Mouse (Mus musculus): ENCODE measurements around the gene Pdzd2. TPM values are rescaled to one million over a fixed set of nuclear protein-coding genes. Genes with fewer than 3 reads are reported as not detected.
"Not testable (repeated sequence)": the region's sequence is repeated elsewhere in the genome, so short reads cannot be mapped to it uniquely, and the experiment has no call there.

The Pdzd2 gene
- polyA plus RNA-seq, 1 experiment from 2014 or later, result 3.3 TPM

- ATAC-seq; H3K27me3 ChIP-seq (replicated peaks; ENCODE audit: control insufficient read depth, insufficient read depth, low read length); H3K9ac ChIP-seq (ENCODE audit: low read length); H3K36me3 ChIP-seq (ENCODE audit: control insufficient read depth, insufficient read depth, low read length); H3K4me2 ChIP-seq (ENCODE audit: low read length); DNase-seq (ENCODE audit: low spot score); H3K9me3 ChIP-seq (replicated peaks; ENCODE audit: control insufficient read depth, low read length); H3K4me3 ChIP-seq (ENCODE audit: low read depth, low read length): not testable (repeated sequence)
- peaks cover 18% of the 10 kb centered on the region for H3K4me1 ChIP-seq (ENCODE audit: control insufficient read depth, insufficient read depth, low read length)
- 88% methylated on average over 11 of the region's 11 CpGs for WGBS
- H3K27ac ChIP-seq (ENCODE audit: low read depth, low read length), result peak overlapping the region; percentile 74
These were observed 373.0 kb downstream of the Pdzd2 start for GRCm38 (mm10) chr15:12366580-12367305.

- ATAC-seq, result peak; percentile 91
- Histone ChIP-seq H3K9me3 (replicated peaks; ENCODE audit: control insufficient read depth, low read length) (no peaks in the 10 kb centered on the region), H3K9ac (ENCODE audit: low read length) (no peak overlapping the region), H3K4me2 (ENCODE audit: low read length) (no peak overlapping the region), H3K36me3 (ENCODE audit: control insufficient read depth, insufficient read depth, low read length) (no peaks in the 10 kb centered on the region), H3K4me3 (ENCODE audit: low read depth, low read length) (no peak overlapping the region), H3K27me3 (replicated peaks; ENCODE audit: control insufficient read depth, insufficient read depth, low read length) (no peaks in the 10 kb centered on the region), H3K27ac (ENCODE audit: low read depth, low read length) (peak overlapping the region; percentile 74), H3K4me1 (ENCODE audit: control insufficient read depth, insufficient read depth, low read length) (peaks cover 18% of the 10 kb centered on the region)
- 9% methylated on average over 3 of the region's 3 CpGs for WGBS
- peak; percentile 94 for DNase-seq (ENCODE audit: low spot score)
These were observed 373.7 kb downstream of the Pdzd2 start for GRCm38 (mm10) chr15:12366072-12366469.

- 78% methylated on average over 15 of the region's 15 CpGs for WGBS
- Histone ChIP-seq H3K9ac (ENCODE audit: low read length) (no peak overlapping the region), H3K4me2 (ENCODE audit: low read length) (no peak overlapping the region), H3K4me1 (ENCODE audit: control insufficient read depth, insufficient read depth, low read length) (peaks cover 18% of the 10 kb centered on the region), H3K36me3 (ENCODE audit: control insufficient read depth, insufficient read depth, low read length) (no peaks in the 10 kb centered on the region), H3K9me3 (replicated peaks; ENCODE audit: control insufficient read depth, low read length) (no peaks in the 10 kb centered on the region), H3K27me3 (replicated peaks; ENCODE audit: control insufficient read depth, insufficient read depth, low read length) (no peaks in the 10 kb centered on the region), H3K27ac (ENCODE audit: low read depth, low read length) (peak overlapping the region; percentile 74), H3K4me3 (ENCODE audit: low read depth, low read length) (no peak overlapping the region)
- ATAC-seq (peak; percentile 16; the same call in 1 of the 2 replicates), DNase-seq (ENCODE audit: low spot score) (no peak)
These were observed 374.2 kb downstream of the Pdzd2 start for GRCm38 (mm10) chr15:12365416-12366071.

- H3K9ac ChIP-seq (ENCODE audit: low read length), result no peak overlapping the region
These were observed 375.6 kb downstream of the Pdzd2 start for GRCm38 (mm10) chr15:12364096-12364495.

GRCm38 (mm10) chr15:12362701-12363040 is 377.1 kb downstream of the Pdzd2 start:
- Histone ChIP-seq H3K4me2 (ENCODE audit: low read length) (no peak overlapping the region), H3K4me3 (ENCODE audit: low read depth, low read length) (no peak overlapping the region), H3K4me1 (ENCODE audit: control insufficient read depth, insufficient read depth, low read length) (peaks cover 15% of the 10 kb centered on the region), H3K9me3 (replicated peaks; ENCODE audit: control insufficient read depth, low read length) (no peaks in the 10 kb centered on the region), H3K9ac (ENCODE audit: low read length) (no peak overlapping the region), H3K36me3 (ENCODE audit: control insufficient read depth, insufficient read depth, low read length) (no peaks in the 10 kb centered on the region), H3K27me3 (replicated peaks; ENCODE audit: control insufficient read depth, insufficient read depth, low read length) (no peaks in the 10 kb centered on the region), H3K27ac (ENCODE audit: low read depth, low read length) (no peak overlapping the region)
- WGBS, result 86% methylated on average over 6 of the region's 6 CpGs
- ATAC-seq (no peak), DNase-seq (ENCODE audit: low spot score) (no peak)

More at GRCm38 (mm10) chr15:12364096-12364495, 375.6 kb downstream of the Pdzd2 start:
- Histone ChIP-seq H3K27me3 (replicated peaks; ENCODE audit: control insufficient read depth, insufficient read depth, low read length) (no peaks in the 10 kb centered on the region), H3K36me3 (ENCODE audit: control insufficient read depth, insufficient read depth, low read length) (no peaks in the 10 kb centered on the region), H3K27ac (ENCODE audit: low read depth, low read length) (no peak overlapping the region), H3K4me1 (ENCODE audit: control insufficient read depth, insufficient read depth, low read length) (peaks cover 18% of the 10 kb centered on the region), H3K4me2 (ENCODE audit: low read length) (no peak overlapping the region), H3K9me3 (replicated peaks; ENCODE audit: control insufficient read depth, low read length) (no peaks in the 10 kb centered on the region), H3K4me3 (ENCODE audit: low read depth, low read length) (no peak overlapping the region)
- ATAC-seq (no peak), DNase-seq (ENCODE audit: low spot score) (no peak)
- WGBS, result 90% methylated on average over 4 of the region's 4 CpGs

- H3K4me3 ChIP-seq (ENCODE audit: low read depth, low read length), result no peak overlapping the region
- H3K27me3 ChIP-seq (replicated peaks; ENCODE audit: control insufficient read depth, insufficient read depth, low read length), result no peaks in the 10 kb centered on the region
- no peak for DNase-seq (ENCODE audit: low spot score)
- no peaks in the 10 kb centered on the region for H3K9me3 ChIP-seq (replicated peaks; ENCODE audit: control insufficient read depth, low read length)
- WGBS, result 87% methylated on average over 14 of the region's 14 CpGs
- no peaks in the 10 kb centered on the region for H3K36me3 ChIP-seq (ENCODE audit: control insufficient read depth, insufficient read depth, low read length)
- no peak for ATAC-seq
- no peak overlapping the region for H3K4me2 ChIP-seq (ENCODE audit: low read length)
- peaks cover 14% of the 10 kb centered on the region for H3K4me1 ChIP-seq (ENCODE audit: control insufficient read depth, insufficient read depth, low read length)
- no peak overlapping the region for H3K9ac ChIP-seq (ENCODE audit: low read length)
- H3K27ac ChIP-seq (ENCODE audit: low read depth, low read length), result no peak overlapping the region
These were observed 377.6 kb downstream of the Pdzd2 start for GRCm38 (mm10) chr15:12362001-12362700.

GRCm38 (mm10) chr15:12360519-12361212 is 379.1 kb downstream of the Pdzd2 start:
- no peaks in the 10 kb centered on the region for H3K27me3 ChIP-seq (replicated peaks; ENCODE audit: control insufficient read depth, insufficient read depth, low read length)
- 83% methylated on average over 19 of the region's 19 CpGs for WGBS

GRCm38 (mm10) chr15:12358384-12358783 is 381.3 kb downstream of the Pdzd2 start:
- H3K9ac ChIP-seq (ENCODE audit: low read length), result no peak overlapping the region
- no peaks in the 10 kb centered on the region for H3K4me1 ChIP-seq (ENCODE audit: control insufficient read depth, insufficient read depth, low read length)

More at GRCm38 (mm10) chr15:12360519-12361212, 379.1 kb downstream of the Pdzd2 start:
- no peaks in the 10 kb centered on the region for H3K9me3 ChIP-seq (replicated peaks; ENCODE audit: control insufficient read depth, low read length)
- no peak overlapping the region for H3K4me3 ChIP-seq (ENCODE audit: low read depth, low read length)
- ATAC-seq (no peak), DNase-seq (ENCODE audit: low spot score) (no peak)
- H3K36me3 ChIP-seq (ENCODE audit: control insufficient read depth, insufficient read depth, low read length), result 0 out of 2 replicates have a peak, but pooled peaks cover 4% of the 10 kb centered on the region
- no peak overlapping the region for H3K4me2 ChIP-seq (ENCODE audit: low read length)
- H3K9ac ChIP-seq (ENCODE audit: low read length), result no peak overlapping the region
- H3K27ac ChIP-seq (ENCODE audit: low read depth, low read length), result no peak overlapping the region
- peaks cover 5% of the 10 kb centered on the region for H3K4me1 ChIP-seq (ENCODE audit: control insufficient read depth, insufficient read depth, low read length)

More at GRCm38 (mm10) chr15:12358384-12358783, 381.3 kb downstream of the Pdzd2 start:
- no peak for ATAC-seq
- no peaks in the 10 kb centered on the region for H3K27me3 ChIP-seq (replicated peaks; ENCODE audit: control insufficient read depth, insufficient read depth, low read length)
- H3K4me2 ChIP-seq (ENCODE audit: low read length), result no peak overlapping the region
- no peak for DNase-seq (ENCODE audit: low spot score)
- whole genome bisulfite sequencing, result 95% methylated on average over 5 of the region's 5 CpGs
- peaks cover 19% of the 10 kb centered on the region for H3K36me3 ChIP-seq (ENCODE audit: control insufficient read depth, insufficient read depth, low read length)
- no peak overlapping the region for H3K4me3 ChIP-seq (ENCODE audit: low read depth, low read length)
- no peak overlapping the region for H3K27ac ChIP-seq (ENCODE audit: low read depth, low read length)
- H3K9me3 ChIP-seq (replicated peaks; ENCODE audit: control insufficient read depth, low read length), result no peaks in the 10 kb centered on the region

All from forebrain, embryonic 14.5 days (tissue).